Mouse (Mus musculus): ENCODE data around the gene Ccdc148. TPM values are rescaled to one million over a fixed set of nuclear protein-coding genes. Genes with fewer than 3 reads are reported as not detected.

The Ccdc148 gene
- total and polyA plus RNA-seq, 2 experiments from 2014 or later, result 0.46 to 0.56 TPM

DNA sequence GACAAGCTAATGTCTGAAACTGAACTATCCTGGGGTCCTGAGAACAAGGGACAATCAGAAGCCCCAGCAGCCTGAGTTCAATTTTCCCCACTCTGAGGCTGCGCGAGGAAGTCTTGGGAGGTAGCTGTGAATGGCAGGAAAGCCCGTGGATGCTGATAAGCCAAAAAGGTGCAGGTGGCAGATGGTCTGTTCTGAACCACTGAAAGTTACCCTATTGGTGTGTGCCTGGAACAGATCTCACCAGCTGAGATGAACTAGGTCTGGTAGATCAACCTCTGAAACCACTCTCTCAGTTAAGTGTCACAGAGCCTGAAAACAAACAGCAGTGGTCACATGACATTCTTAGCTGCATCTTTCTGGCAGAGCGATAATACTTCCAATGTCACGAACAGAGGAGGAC, 360.9 kb downstream of the Ccdc148 start:
- no peaks in the 10 kb centered on the region for H3K27me3 ChIP-seq (ENCODE audit: control insufficient read depth, insufficient read depth, low read length)

DNA sequence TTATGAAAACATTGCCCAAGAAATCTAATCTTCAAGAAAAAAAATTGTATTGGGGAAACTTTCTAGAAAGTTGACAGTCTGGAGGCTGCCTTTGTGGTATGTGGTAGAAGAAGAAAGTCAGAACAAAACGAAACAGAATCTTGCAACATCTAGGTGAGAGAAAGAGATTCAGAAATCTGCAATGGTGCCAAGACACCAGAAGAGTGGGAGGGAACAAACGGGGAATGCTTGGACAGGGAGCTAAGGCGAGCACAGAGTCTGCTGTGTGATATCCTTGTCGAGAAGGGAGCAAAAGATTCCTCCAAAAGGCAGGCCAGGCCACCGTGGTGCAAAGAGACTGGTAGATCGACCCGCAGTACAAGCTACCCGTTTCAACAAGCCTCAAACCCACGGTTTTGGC, 361.4 kb downstream of the Ccdc148 start:
- H3K9ac ChIP-seq (replicated peaks; ENCODE audit: low read depth, low read length), result no peak overlapping the region
- no peak overlapping the region for H3K4me2 ChIP-seq (ENCODE audit: low read depth, low read length)
- 79% methylated on average over 9 of the region's 9 CpGs for WGBS
- H3K4me3 ChIP-seq (ENCODE audit: low read depth, low read length), result no peak overlapping the region
- DNase-seq (ENCODE audit: low spot score) (no peak), ATAC-seq (ENCODE audit: insufficient read depth, low read depth) (no peak)
- no peak overlapping the region for H3K27ac ChIP-seq (ENCODE audit: low read depth)
- H3K9me3 ChIP-seq (replicated peaks; ENCODE audit: control insufficient read depth, low read length), result no peaks in the 10 kb centered on the region
- H3K4me1 ChIP-seq (ENCODE audit: control insufficient read depth, insufficient read depth), result no peaks in the 10 kb centered on the region
- TF ChIP-seq EP300 (IDR thresholded peaks at IDR 0.05; ENCODE audit: low read depth) (no peak), CTCF (IDR thresholded peaks at IDR 0.05; ENCODE audit: low read depth) (no peak)
- H3K27me3 ChIP-seq (ENCODE audit: control insufficient read depth, insufficient read depth, low read length), result no peaks in the 10 kb centered on the region
- no peaks in the 10 kb centered on the region for H3K36me3 ChIP-seq (replicated peaks; ENCODE audit: control insufficient read depth, insufficient read depth, low read length)

More for the DNA sequence above, 360.9 kb downstream of the Ccdc148 start:
- Histone ChIP-seq H3K4me1 (ENCODE audit: control insufficient read depth, insufficient read depth) (no peaks in the 10 kb centered on the region), H3K4me3 (ENCODE audit: low read depth, low read length) (no peak overlapping the region), H3K9me3 (replicated peaks; ENCODE audit: control insufficient read depth, low read length) (no peaks in the 10 kb centered on the region), H3K36me3 (replicated peaks; ENCODE audit: control insufficient read depth, insufficient read depth, low read length) (no peaks in the 10 kb centered on the region), H3K9ac (replicated peaks; ENCODE audit: low read depth, low read length) (no peak overlapping the region), H3K4me2 (ENCODE audit: low read depth, low read length) (no peak overlapping the region), H3K27ac (ENCODE audit: low read depth) (no peak overlapping the region)
- TF ChIP-seq CTCF (IDR thresholded peaks at IDR 0.05; ENCODE audit: low read depth) (no peak), EP300 (IDR thresholded peaks at IDR 0.05; ENCODE audit: low read depth) (no peak)
- WGBS, result 65% methylated on average over 5 of the region's 5 CpGs
- DNase-seq (ENCODE audit: low spot score) (no peak), ATAC-seq (ENCODE audit: insufficient read depth, low read depth) (no peak)

DNA sequence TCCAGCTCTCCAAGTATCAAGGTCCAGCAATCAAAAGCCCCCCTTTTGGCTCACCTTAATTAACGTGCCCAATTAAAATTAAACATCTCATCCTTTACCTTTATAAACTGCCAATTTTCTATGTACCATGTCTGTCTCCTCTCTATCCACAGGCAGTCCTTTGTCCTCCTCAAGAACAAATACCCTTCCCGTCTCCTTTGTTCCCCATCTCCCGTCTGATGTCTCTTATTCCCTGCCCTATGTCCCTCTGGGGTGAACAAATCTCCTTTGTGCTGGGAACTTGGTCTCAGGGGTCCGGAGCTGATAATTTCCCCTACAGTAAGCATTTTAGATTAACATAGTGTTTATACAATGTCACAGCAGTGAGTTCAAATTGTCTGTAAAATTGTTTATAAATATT, 363.0 kb downstream of the Ccdc148 start:
- DNase-seq (ENCODE audit: low spot score), result no peak
- no peak overlapping the region for H3K27ac ChIP-seq (ENCODE audit: low read depth)
- H3K9ac ChIP-seq (replicated peaks; ENCODE audit: low read depth, low read length), result no peak overlapping the region
- no peaks in the 10 kb centered on the region for H3K9me3 ChIP-seq (replicated peaks; ENCODE audit: control insufficient read depth, low read length)
- no peak for ATAC-seq (ENCODE audit: insufficient read depth, low read depth)
- no peaks in the 10 kb centered on the region for H3K4me1 ChIP-seq (ENCODE audit: control insufficient read depth, insufficient read depth)
- H3K4me3 ChIP-seq (ENCODE audit: low read depth, low read length), result no peak overlapping the region
- no peak for TF ChIP-seq EP300 (IDR thresholded peaks at IDR 0.05; ENCODE audit: low read depth)
- TF ChIP-seq CTCF (IDR thresholded peaks at IDR 0.05; ENCODE audit: low read depth), result no peak
- H3K4me2 ChIP-seq (ENCODE audit: low read depth, low read length), result no peak overlapping the region
- 76% methylated on average over 4 of the region's 4 CpGs for WGBS
- no peaks in the 10 kb centered on the region for H3K27me3 ChIP-seq (ENCODE audit: control insufficient read depth, insufficient read depth, low read length)
- H3K36me3 ChIP-seq (replicated peaks; ENCODE audit: control insufficient read depth, insufficient read depth, low read length), result no peaks in the 10 kb centered on the region

DNA sequence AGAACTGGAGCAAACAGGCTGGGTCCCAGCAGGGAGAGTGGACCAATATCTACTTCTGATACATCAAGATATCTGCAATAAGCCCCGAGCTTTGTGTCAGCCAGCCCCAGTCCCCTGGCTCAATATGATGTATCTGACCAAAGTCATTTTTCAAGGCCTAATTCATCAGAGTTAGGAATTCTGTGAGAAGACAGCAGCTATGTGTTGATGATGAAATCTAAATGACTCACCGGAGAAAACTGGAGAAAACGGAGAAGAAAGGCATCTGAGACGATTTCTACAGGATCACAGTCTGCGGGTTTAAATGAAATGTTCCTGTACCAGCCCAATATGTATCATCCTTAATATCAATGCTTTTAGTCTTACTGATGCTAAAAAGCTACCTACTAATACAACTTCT, 365.1 kb downstream of the Ccdc148 start:
- H3K4me2 ChIP-seq (ENCODE audit: low read depth, low read length), result no peak overlapping the region
- no peaks in the 10 kb centered on the region for H3K36me3 ChIP-seq (replicated peaks; ENCODE audit: control insufficient read depth, insufficient read depth, low read length)
- H3K4me1 ChIP-seq (ENCODE audit: control insufficient read depth, insufficient read depth), result no peaks in the 10 kb centered on the region
- H3K4me3 ChIP-seq (ENCODE audit: low read depth, low read length), result no peak overlapping the region
- H3K27ac ChIP-seq (ENCODE audit: low read depth), result no peak overlapping the region
- no peak overlapping the region for H3K9ac ChIP-seq (replicated peaks; ENCODE audit: low read depth, low read length)
- H3K27me3 ChIP-seq (ENCODE audit: control insufficient read depth, insufficient read depth, low read length), result no peaks in the 10 kb centered on the region
- WGBS, result 75% methylated on average over 5 of the region's 5 CpGs
- no peak for DNase-seq (ENCODE audit: low spot score)
- no peak for TF ChIP-seq CTCF (IDR thresholded peaks at IDR 0.05; ENCODE audit: low read depth)
- no peak for TF ChIP-seq EP300 (IDR thresholded peaks at IDR 0.05; ENCODE audit: low read depth)
- ATAC-seq (ENCODE audit: insufficient read depth, low read depth), result no peak
- no peaks in the 10 kb centered on the region for H3K9me3 ChIP-seq (replicated peaks; ENCODE audit: control insufficient read depth, low read length)

DNA sequence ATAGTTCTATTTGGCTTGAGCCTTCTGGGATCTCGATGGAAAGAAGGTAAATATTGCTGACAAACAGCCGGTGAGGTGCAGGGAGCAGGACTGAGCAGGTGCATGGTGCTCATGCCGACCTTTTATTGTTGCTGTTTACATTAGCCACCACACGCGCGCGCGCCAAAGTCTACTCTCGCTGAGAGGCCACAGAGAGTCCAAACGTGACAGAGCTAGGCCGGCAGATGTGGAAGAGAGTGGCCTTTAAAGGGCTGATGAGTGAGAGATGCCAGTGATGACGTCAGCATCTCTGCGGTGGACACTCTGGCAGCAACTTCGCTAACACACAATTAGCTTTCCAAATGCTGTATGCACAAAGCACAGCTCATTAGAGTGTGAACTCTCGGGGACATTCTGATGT, 366.0 kb downstream of the Ccdc148 start:
- no peak for TF ChIP-seq EP300 (IDR thresholded peaks at IDR 0.05; ENCODE audit: low read depth)
- TF ChIP-seq CTCF (IDR thresholded peaks at IDR 0.05; ENCODE audit: low read depth), result no peak
- Histone ChIP-seq H3K4me3 (ENCODE audit: low read depth, low read length) (no peak overlapping the region), H3K9ac (replicated peaks; ENCODE audit: low read depth, low read length) (no peak overlapping the region), H3K4me2 (ENCODE audit: low read depth, low read length) (no peak overlapping the region), H3K4me1 (ENCODE audit: control insufficient read depth, insufficient read depth) (no peaks in the 10 kb centered on the region), H3K27me3 (ENCODE audit: control insufficient read depth, insufficient read depth, low read length) (no peaks in the 10 kb centered on the region), H3K9me3 (replicated peaks; ENCODE audit: control insufficient read depth, low read length) (no peaks in the 10 kb centered on the region), H3K27ac (ENCODE audit: low read depth) (no peak overlapping the region), H3K36me3 (replicated peaks; ENCODE audit: control insufficient read depth, insufficient read depth, low read length) (no peaks in the 10 kb centered on the region)
- no peak for DNase-seq (ENCODE audit: low spot score)
- WGBS, result 76% methylated on average over 15 of the region's 15 CpGs
- no peak for ATAC-seq (ENCODE audit: insufficient read depth, low read depth)

DNA sequence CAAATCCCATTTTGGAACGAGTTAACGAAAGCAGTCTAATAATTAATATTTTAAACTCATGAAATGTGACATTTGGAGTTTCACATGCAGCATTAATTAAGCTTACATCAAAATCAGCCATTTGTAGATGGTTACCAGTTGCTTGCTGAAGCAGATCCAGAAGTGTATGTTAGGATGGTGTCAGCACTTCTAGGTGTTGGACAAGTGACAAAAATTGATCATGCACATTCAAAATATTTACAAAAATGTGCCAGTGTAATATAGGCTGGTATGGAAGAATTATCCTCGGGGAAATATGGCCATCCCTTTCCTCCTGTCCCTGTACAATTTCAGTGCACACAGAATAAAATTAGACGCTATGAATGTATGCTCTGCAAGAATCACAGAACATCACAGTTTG, 370.1 kb downstream of the Ccdc148 start:
- ATAC-seq (ENCODE audit: insufficient read depth, low read depth) (no peak), DNase-seq (ENCODE audit: low spot score) (no peak)
- no peak for TF ChIP-seq CTCF (IDR thresholded peaks at IDR 0.05; ENCODE audit: low read depth)
- TF ChIP-seq EP300 (IDR thresholded peaks at IDR 0.05; ENCODE audit: low read depth), result no peak
- Histone ChIP-seq H3K27me3 (ENCODE audit: control insufficient read depth, insufficient read depth, low read length) (no peaks in the 10 kb centered on the region), H3K36me3 (replicated peaks; ENCODE audit: control insufficient read depth, insufficient read depth, low read length) (no peaks in the 10 kb centered on the region), H3K9ac (replicated peaks; ENCODE audit: low read depth, low read length) (no peak overlapping the region), H3K4me1 (ENCODE audit: control insufficient read depth, insufficient read depth) (no peaks in the 10 kb centered on the region), H3K4me2 (ENCODE audit: low read depth, low read length) (no peak overlapping the region), H3K27ac (ENCODE audit: low read depth) (no peak overlapping the region), H3K4me3 (ENCODE audit: low read depth, low read length) (no peak overlapping the region), H3K9me3 (replicated peaks; ENCODE audit: control insufficient read depth, low read length) (no peaks in the 10 kb centered on the region)
- WGBS, result 88% methylated on average over 4 of the region's 4 CpGs
